Mouse (Mus musculus): Measurements from ENCODE around the gene Pin4. TPM values are rescaled to one million over a fixed set of nuclear protein-coding genes. Genes with fewer than 3 reads are reported as not detected.

The Pin4 gene
- total and polyA plus RNA-seq, 3 experiments, result 50.6 to 122 TPM; not detected in 1

GRCm38 (mm10) chrX:102119042-102119864 is at the start of gene Pin4 (continued):
- TF ChIP-seq MYC (IDR thresholded peaks at IDR 0.05; ENCODE audit: low read depth, low read length), result 0 out of 2 replicates have a peak, but pooled peaks have one; percentile 36
- TF ChIP-seq MYB (IDR thresholded peaks at IDR 0.05; ENCODE audit: low read depth, low read length), result no peak
- no peak for TF ChIP-seq CHD1 (IDR thresholded peaks at IDR 0.05; ENCODE audit: low read depth, low read length)
- no peak for TF ChIP-seq ETS1 (IDR thresholded peaks at IDR 0.05; ENCODE audit: low read depth, low read length)
- no peak for TF ChIP-seq UBTF (IDR thresholded peaks at IDR 0.05; ENCODE audit: borderline replicate concordance, insufficient read depth, low read depth, low read length)

GRCm38 (mm10) chrX:102070591-102071471 is 48.4 kb upstream of the Pin4 start, which contains the start of gene Rtl5:
Gene Rtl5, minus strand, starts transcription at chrX:102071304.
- peak within 1 kb of the TSS; percentile 2 to 15; a peak in 1 of 4 replicates for H3K4me3 ChIP-seq (ENCODE audit: control insufficient read depth in 1 of 2, insufficient read depth in 1 of 2, low read depth in 2 of 2, low read length in 2 of 2)
- DNase-seq (ENCODE audit: low read depth, low spot score), result peak; percentile 30
- no peaks in the 10 kb centered on the region for H3K9me3 ChIP-seq (replicated peaks; ENCODE audit: insufficient read depth, low read length)
- H3K4me1 ChIP-seq (ENCODE audit: control insufficient read depth in 1 of 2, insufficient read depth in 2 of 2, low read length in 2 of 2), result no peaks in the 10 kb centered on the region
- peaks cover 0 to 3% of the 10 kb centered on the region in 2 experiments; a peak in 1 of 4 replicates for H3K27me3 ChIP-seq (ENCODE audit: control insufficient read depth in 1 of 2, insufficient read depth in 2 of 2, low read length in 2 of 2)
- no peaks in the 10 kb centered on the region for H3K36me3 ChIP-seq (ENCODE audit: control insufficient read depth in 1 of 2, insufficient read depth in 2 of 2, low read length in 2 of 2)
- no peak within 1 kb of the TSS for H3K27ac ChIP-seq (ENCODE audit: control insufficient read depth, low read depth, low read length)
- no peak within 1 kb of the TSS for H3K9ac ChIP-seq (ENCODE audit: control insufficient read depth, low read depth, low read length, poor library complexity, severe bottlenecking)
- no peaks in the 10 kb centered on the region for H3K79me2 ChIP-seq (ENCODE audit: control insufficient read depth, insufficient read depth, low read length, poor library complexity)
- no peak for TF ChIP-seq SMC3 (IDR thresholded peaks at IDR 0.05; ENCODE audit: low read depth, low read length)
- no peak for TF ChIP-seq ZNF384 (IDR thresholded peaks at IDR 0.05; ENCODE audit: low read depth, low read length)
- TF ChIP-seq ZKSCAN1 (IDR thresholded peaks at IDR 0.05; ENCODE audit: low read depth, low read length), result no peak
- TF ChIP-seq E2F4 (IDR thresholded peaks at IDR 0.05; ENCODE audit: borderline replicate concordance, low read depth, low read length), result no peak
- TF ChIP-seq NRF1 (IDR thresholded peaks at IDR 0.05; ENCODE audit: insufficient read depth, low read depth, low read length, poor library complexity, severe bottlenecking), result no peak
- no peak for TF ChIP-seq MYC (IDR thresholded peaks at IDR 0.05; ENCODE audit: low read depth, low read length)
- no peak for TF ChIP-seq TAL1 (IDR thresholded peaks at IDR 0.05; ENCODE audit: low read length)
- no peak for TF ChIP-seq TBP (IDR thresholded peaks at IDR 0.05; ENCODE audit: low read depth, low read length)
- TF ChIP-seq USF1 (IDR thresholded peaks at IDR 0.05; ENCODE audit: low read depth, low read length), result no peak
- no peak for TF ChIP-seq CHD1 (IDR thresholded peaks at IDR 0.05; ENCODE audit: low read depth, low read length)

DNA sequence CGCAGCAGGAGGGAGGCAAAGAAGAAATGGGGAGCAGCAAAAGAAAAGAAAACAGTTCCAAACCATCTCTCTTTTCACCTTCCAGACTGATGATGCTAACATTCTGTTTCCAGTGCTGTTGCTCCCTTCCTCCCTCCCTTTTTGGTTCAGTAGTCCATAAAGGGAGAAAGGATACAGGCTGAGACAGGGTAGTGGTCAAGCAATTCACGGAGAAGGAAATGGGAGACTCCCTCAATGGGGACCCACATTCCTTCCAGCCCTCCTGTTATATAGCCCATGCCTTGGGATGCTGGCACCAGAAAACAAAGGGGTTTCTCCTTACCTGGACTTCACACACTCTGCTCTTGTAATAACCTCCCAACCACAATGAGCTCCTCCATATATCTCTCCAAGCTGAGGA is 47.7 kb upstream of the Pin4 start:
- H3K27me3 ChIP-seq (ENCODE audit: control insufficient read depth in 1 of 2, insufficient read depth in 2 of 2, low read length in 2 of 2), result peaks cover 0 to 3% of the 10 kb centered on the region in 2 experiments; a peak in 1 of 4 replicates

More for the DNA sequence above, 47.7 kb upstream of the Pin4 start:
- no peaks in the 10 kb centered on the region for H3K79me2 ChIP-seq (ENCODE audit: control insufficient read depth, insufficient read depth, low read length, poor library complexity)
- H3K4me3 ChIP-seq (ENCODE audit: control insufficient read depth in 1 of 2, insufficient read depth in 1 of 2, low read depth in 2 of 2, low read length in 2 of 2), result no peak overlapping the region
- no peaks in the 10 kb centered on the region for H3K9me3 ChIP-seq (replicated peaks; ENCODE audit: insufficient read depth, low read length)
- no peaks in the 10 kb centered on the region for H3K36me3 ChIP-seq (ENCODE audit: control insufficient read depth in 1 of 2, insufficient read depth in 2 of 2, low read length in 2 of 2)
- no peaks in the 10 kb centered on the region for H3K4me1 ChIP-seq (ENCODE audit: control insufficient read depth in 1 of 2, insufficient read depth in 2 of 2, low read length in 2 of 2)
- TF ChIP-seq ELF1 (IDR thresholded peaks at IDR 0.05; ENCODE audit: low read depth, low read length) (no peak), ZKSCAN1 (IDR thresholded peaks at IDR 0.05; ENCODE audit: low read depth, low read length) (no peak), GABPA (IDR thresholded peaks at IDR 0.05; ENCODE audit: low read depth, low read length) (no peak), RAD21 (IDR thresholded peaks at IDR 0.05; ENCODE audit: low read depth, low read length) (no peak), CHD1 (IDR thresholded peaks at IDR 0.05; ENCODE audit: low read depth, low read length) (no peak), EP300 (IDR thresholded peaks at IDR 0.05; ENCODE audit: low read depth in 1 of 2, low read length in 2 of 2) (no peak), MAZ (IDR thresholded peaks at IDR 0.05; ENCODE audit: low read depth, low read length) (no peak), MAFK (IDR thresholded peaks at IDR 0.05; ENCODE audit: borderline replicate concordance, low read depth, low read length) (no peak)
- H3K9ac ChIP-seq (ENCODE audit: control insufficient read depth, low read depth, low read length, poor library complexity, severe bottlenecking), result no peak overlapping the region
- H3K27ac ChIP-seq (ENCODE audit: control insufficient read depth, low read depth, low read length), result no peak overlapping the region
- no peak for DNase-seq (ENCODE audit: low read depth, low spot score)

All from MEL (cell line).